Mouse (Mus musculus): ENCODE data around the gene Fam129a.

- TF ChIP-seq CTCF (IDR thresholded peaks at IDR 0.05; ENCODE audit: low read depth, low read length) (no peak), POLR2A (IDR thresholded peaks at IDR 0.05; ENCODE audit: insufficient read depth, low read length) (no peak)
These were observed 138.7 kb downstream of the Fam129a start for GRCm38 (mm10) chr1:151709734-151710022.

Data from ES-Bruce4 (cell line).